Mouse (Mus musculus) kidney, adult 10 weeks (tissue): ENCODE results near the gene Gria3. TPM values are rescaled to one million over a fixed set of nuclear protein-coding genes. Genes with fewer than 3 reads are reported as not detected.

ENCODE experiments used
- polyA plus RNA-seq: library from polyadenylated mRNA; stranded (reverse); fragments of 350-450 nt; fragmentation: Illumina TruSeq; extraction: RNeasy Lipid Tissue Mini Kit (QIAGEN cat#74804); gene quantifications from one replicate; pipeline ENCODE4 v1.2.3, GENCODE M21; 2014; ENCODE audit warnings: low read depth, low replicate concordance

Gene Gria3
- polyA plus RNA-seq: 12.9 TPM

GRCm38 (mm10) chrX:41400058-41400904, at the start of gene Gria3:
Gene Gria3 (plus strand): TSS chrX:41400854.

